Mouse (Mus musculus): ENCODE data around the gene Inppl1.

DNA sequence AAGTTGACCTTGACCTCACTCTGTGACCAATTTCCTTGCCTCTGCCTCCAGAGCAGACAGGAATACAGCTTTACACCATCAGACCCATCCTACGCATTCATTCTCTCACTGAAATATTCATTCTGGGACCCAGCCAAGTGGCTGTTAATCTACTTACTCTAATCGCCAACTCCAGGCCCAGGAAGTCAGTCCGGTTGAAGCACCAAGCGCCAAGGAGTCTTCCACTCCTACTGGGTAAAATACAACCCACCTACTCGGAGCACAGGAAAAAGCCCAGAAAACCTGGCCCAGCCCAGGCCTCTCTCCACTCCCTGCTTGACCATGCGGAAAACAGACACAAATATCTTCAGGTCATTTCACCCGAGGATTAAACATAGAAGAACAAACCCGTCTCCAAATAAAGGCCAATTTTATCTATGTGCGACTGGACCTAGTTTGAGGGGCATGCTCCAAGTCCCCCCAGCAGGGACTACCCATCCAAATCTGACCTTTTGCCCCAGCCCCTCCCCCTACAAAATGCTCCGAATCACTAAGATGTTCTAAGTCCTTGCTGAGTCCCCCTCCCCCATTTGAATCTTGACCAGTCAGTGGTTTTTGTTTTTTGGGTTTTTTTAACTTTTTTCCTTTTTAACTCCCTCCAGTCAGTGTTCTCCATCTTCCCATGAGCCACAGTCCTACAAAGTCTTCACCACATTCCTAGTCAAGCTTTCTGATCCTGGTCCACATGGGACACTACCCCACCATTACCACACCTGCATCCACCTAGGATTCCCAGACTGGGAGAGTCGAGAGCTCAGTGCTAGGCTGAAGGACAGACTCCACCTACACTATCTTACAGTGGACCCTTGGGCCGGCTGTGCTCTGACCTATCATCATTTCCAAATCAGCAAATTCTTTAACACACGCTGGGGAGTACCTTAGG is 30.5 kb upstream of the Inppl1 start:
- TF ChIP-seq POLR2A (IDR thresholded peaks at IDR 0.05; ENCODE audit: insufficient read depth, low read depth, low read length), result no peak
- no peak for TF ChIP-seq CTCF (IDR thresholded peaks at IDR 0.05)
